Mouse (Mus musculus) intestine, embryonic 15.5 days (tissue): ENCODE measurements around the gene Sac3d1. TPM values are rescaled to one million over a fixed set of nuclear protein-coding genes. Genes with fewer than 3 reads are reported as not detected.
A peak's percentile ranks its signal among the peaks of the same experiment; 100 is the strongest.
"Not testable (repeated sequence)": the region's sequence is repeated elsewhere in the genome, so short reads cannot be mapped to it uniquely, and the experiment has no call there.

ENCODE experiments used
- ATAC-seq: fragments of 200-750 bp; cut with Nextera tagmentation; 2 replicates; pipeline ENCODE4 v1.8.0; 2017; ENCODE audit warnings: moderate TSS enrichment, moderate library complexity
- H3K27ac ChIP-seq: fragments of 300-500 bp; sonication (generic); 2 replicates; pipeline ENCODE4 v1.5.1; 2015; ENCODE audit warnings: mild to moderate bottlenecking, inconsistent platforms
- H3K27me3 ChIP-seq: fragments of 300-500 bp; sonication (generic); replicated peaks from 2 replicates; pipeline ENCODE4 v1.6.1; 2015; ENCODE audit warnings: inconsistent platforms
- H3K36me3 ChIP-seq: fragments of 300-500 bp; sonication (generic); 2 replicates; pipeline ENCODE4 v1.6.1; 2015; ENCODE audit warnings: inconsistent platforms
- H3K4me1 ChIP-seq: fragments of 300-500 bp; sonication (generic); replicated peaks from 2 replicates; pipeline ENCODE4 v1.6.1; 2015; ENCODE audit warnings: inconsistent platforms
- H3K4me2 ChIP-seq: fragments of 300-500 bp; sonication (generic); replicated peaks from 2 replicates; pipeline ENCODE4 v1.6.1; 2015; ENCODE audit warnings: mild to moderate bottlenecking, inconsistent platforms
- H3K4me3 ChIP-seq: fragments of 300-500 bp; sonication (generic); replicated peaks from 2 replicates; pipeline ENCODE4 v1.5.1; 2015; ENCODE audit warnings: inconsistent platforms
- H3K9ac ChIP-seq: fragments of 300-500 bp; sonication (generic); 2 replicates; pipeline ENCODE4 v1.6.1; 2015; ENCODE audit warnings: inconsistent platforms
- H3K9me3 ChIP-seq: fragments of 300-500 bp; sonication (generic); 2 replicates; pipeline ENCODE4 v1.6.1; 2016; ENCODE audit warnings: inconsistent platforms
- WGBS: fragments of 180-500 bp; shearing (Covaris S2); methylation state at CpG from one replicate; pipeline ENCODE4 v1.1.7; 2015; 5-methylcytosine and 5-hydroxymethylcytosine counted together
- polyA plus RNA-seq: library from polyadenylated mRNA; unstranded; fragments of >200 nt; fragmentation: Nextera tagmentation; extraction: Ambion mirVana; gene quantifications from 2 replicates; pipeline ENCODE4 v1.2.1, GENCODE M21; 2015

The Sac3d1 gene
- polyA plus RNA-seq, 1 experiment from 2014 or later = 44.7 TPM

DNA sequence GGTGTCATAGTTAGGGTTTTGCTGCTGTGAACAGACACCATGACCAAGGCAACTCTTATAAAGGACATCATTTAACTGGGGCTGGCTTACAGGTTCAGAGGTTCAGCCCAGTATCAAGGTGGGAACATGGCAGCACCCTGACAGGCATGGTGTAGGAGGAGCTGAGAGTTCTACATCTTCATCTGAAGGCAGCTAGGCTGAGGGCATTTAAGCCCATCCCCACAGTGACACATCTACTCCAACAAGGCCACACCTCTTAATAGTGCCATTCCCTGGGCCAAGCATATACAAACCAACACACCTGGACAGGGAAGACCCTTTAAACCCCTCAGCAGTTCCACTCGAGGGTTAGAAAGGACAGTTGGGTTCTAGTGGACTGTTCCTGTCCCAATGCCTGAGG lies 14.7 kb upstream of the Sac3d1 start:
- 50% methylated on average over 1 of the region's 1 CpGs for WGBS
- H3K9me3 ChIP-seq, H3K4me1 ChIP-seq, ATAC-seq, H3K36me3 ChIP-seq, H3K27ac ChIP-seq, H3K9ac ChIP-seq, H3K27me3 ChIP-seq, H3K4me3 ChIP-seq, H3K4me2 ChIP-seq: not testable (repeated sequence)

DNA sequence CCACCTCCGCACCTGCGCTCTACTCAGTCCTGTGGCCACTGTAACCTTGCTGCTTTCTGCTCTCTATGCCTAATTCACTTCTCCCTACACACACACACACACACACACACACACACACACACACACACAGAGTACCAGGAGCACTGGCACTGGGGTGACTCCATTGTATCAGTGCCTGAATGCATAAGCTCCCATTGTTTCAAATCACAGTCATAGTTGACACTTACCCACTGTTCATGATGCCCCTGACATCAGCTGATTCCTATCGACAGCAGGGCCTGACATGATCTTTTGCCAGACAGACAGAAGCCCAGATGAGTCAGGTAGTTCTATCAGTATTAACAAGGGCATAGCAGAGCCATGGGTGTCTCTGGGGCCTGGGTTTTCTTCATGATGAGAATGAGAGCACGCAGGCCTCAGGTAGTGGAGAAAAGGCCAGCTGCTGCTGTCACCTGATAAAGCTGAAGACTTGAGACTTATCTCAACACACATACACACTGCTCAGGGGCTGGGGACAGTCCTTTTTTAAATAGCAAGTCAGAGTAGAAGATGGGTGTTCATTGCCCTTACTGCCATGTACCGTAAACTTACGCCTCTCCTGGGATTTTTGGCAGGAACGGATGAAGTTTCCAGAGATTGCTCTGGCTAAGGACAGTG lies 13.8 kb upstream of the Sac3d1 start:
- H3K9me3 ChIP-seq = no peaks in the 10 kb centered on the region
- no peak overlapping the region for H3K4me2 ChIP-seq
- H3K4me3 ChIP-seq = no peak overlapping the region
- ATAC-seq = no peak
- WGBS = 86% methylated on average over 7 of the region's 7 CpGs
- H3K27ac ChIP-seq = no peak overlapping the region
- H3K4me1 ChIP-seq = no peaks in the 10 kb centered on the region
- H3K27me3 ChIP-seq = no peaks in the 10 kb centered on the region
- H3K36me3 ChIP-seq = no peaks in the 10 kb centered on the region
- no peak overlapping the region for H3K9ac ChIP-seq

DNA sequence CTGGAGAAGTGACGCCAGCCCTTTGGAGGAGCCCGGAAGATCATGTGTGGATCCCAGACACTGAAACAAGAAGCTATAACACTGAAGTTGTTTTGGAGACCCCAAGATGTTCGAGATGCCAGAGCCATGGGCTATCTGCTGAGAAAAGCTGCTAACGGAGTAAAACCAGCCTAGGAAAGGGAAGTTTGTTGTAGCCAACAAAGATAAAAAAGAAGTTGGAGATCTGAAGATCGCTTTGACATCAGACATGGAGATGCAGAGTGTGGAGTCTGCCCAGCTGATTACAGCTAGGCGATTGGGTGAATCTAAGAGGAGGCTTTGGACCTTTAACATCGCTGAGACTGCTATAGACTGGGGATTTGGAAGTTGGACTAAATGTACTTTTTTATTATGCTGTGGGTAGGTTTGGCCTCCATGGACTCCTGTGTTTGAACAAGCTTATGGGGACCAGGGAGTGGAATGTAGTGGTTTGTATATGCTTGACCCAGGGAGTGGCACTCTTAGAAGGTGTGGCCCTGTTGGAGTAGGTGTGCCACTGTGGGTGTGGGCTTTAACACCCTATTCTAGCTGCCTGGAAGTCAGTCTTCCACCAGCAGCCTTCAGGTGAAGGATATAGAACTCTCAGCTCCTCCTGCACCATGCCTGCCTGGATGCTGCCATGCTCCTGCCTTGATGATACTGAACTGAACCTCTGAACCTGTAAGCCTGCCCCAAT lies 12.1 kb upstream of the Sac3d1 start:
- not testable (repeated sequence) for ATAC-seq

DNA sequence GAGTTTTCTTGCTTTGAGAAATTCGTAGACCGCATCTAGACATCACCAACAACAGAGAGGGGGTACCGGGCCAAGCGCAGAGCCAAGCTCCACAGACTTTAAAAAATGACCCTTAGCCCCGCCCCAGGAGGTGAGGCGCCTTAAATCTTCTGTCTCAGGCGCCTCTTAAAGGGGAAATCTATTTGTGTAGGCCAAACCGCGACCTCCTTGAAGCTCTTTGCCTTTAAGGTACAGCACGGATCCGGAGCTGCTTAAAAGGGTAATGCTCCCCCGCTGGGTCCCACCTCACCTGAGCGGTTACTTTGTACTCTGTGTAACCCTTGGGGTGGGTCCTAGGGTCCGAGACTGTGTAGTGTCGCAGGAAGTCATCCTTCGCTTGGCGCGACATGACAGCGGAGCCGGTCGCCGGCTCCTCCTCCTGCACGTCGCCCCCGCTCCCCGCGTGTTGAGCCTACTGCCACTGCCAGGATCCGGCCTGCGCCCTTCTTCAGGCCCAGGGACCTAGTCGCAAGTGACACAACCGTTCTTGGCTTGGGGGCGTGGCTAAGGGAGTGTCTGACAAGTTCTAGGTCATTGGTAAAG lies 9.4 kb upstream of the Sac3d1 start, which contains the start of gene Snx15:
Gene Snx15 (minus strand): TSS at position 545 of the 582 bp plus-strand sequence.
- Histone ChIP-seq H3K4me3 (peak within 1 kb of the TSS; percentile 53), H3K4me1 (0 out of 2 replicates have a peak, but pooled peaks cover 4% of the 10 kb centered on the region), H3K27me3 (no peaks in the 10 kb centered on the region), H3K27ac (peak within 1 kb of the TSS; percentile 93), H3K36me3 (no peaks in the 10 kb centered on the region), H3K4me2 (peak within 1 kb of the TSS; percentile 72), H3K9me3 (no peaks in the 10 kb centered on the region), H3K9ac (peak within 1 kb of the TSS; percentile 68)
- under 1% methylated on average over 32 of the region's 32 CpGs for WGBS
- ATAC-seq = peak; percentile 96

More for the DNA sequence above, 12.1 kb upstream of the Sac3d1 start:
- H3K36me3 ChIP-seq, H3K27me3 ChIP-seq, H3K9me3 ChIP-seq, H3K27ac ChIP-seq, H3K9ac ChIP-seq, H3K4me1 ChIP-seq, H3K4me3 ChIP-seq, H3K4me2 ChIP-seq: not testable (repeated sequence)
- WGBS = 74% methylated on average over 7 of the region's 7 CpGs

DNA sequence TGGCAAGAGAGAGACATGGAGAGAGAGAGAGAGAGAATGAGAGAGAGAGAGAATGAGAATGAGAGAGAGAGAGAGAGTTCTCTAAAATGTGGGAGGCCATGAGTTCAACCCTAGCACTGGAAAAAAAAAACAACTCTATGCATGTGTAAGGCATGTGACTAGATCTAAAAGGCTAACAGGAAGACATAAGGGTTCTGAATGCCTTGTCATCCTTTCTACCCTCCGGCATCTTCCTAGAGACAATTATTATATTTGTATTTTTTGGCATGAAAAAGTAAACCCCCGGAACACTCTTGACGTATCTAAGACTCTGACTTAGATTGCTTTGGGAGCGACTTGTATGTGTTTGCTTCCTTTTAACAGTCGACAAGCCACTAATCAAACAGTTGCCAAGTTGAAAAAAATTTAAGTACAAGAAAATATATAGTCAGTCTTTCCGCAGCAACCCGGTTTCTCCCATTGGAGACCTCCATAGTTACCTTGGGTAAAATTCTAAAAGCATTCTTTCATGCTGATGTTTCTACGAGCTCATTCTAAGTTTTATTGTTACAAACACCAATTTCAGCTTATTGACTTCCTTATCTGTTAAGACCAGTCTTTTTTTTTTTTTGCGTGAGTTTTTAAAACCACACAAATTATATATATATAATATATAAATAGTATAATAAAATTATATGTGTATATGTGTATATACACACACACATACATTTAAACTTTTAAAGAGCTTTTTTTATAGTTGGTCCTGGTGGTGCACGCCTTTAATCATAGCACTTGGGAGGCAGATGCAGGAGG lies 8.5 kb upstream of the Sac3d1 start:
- no peaks in the 10 kb centered on the region for H3K27me3 ChIP-seq
- H3K27ac ChIP-seq = peak overlapping the region; percentile 93; the same call in 1 of the 2 replicates
- 65% methylated on average over 10 of the region's 10 CpGs for WGBS
- no peak for ATAC-seq
- 0 out of 2 replicates have a peak overlapping the region, but pooled peaks have one; percentile 68 for H3K9ac ChIP-seq
- peak overlapping the region; percentile 53 for H3K4me3 ChIP-seq
- no peaks in the 10 kb centered on the region for H3K9me3 ChIP-seq
- peak overlapping the region; percentile 72 for H3K4me2 ChIP-seq
- no peaks in the 10 kb centered on the region for H3K36me3 ChIP-seq
- peaks cover 4% of the 10 kb centered on the region; the same call in 1 of the 2 replicates for H3K4me1 ChIP-seq

DNA sequence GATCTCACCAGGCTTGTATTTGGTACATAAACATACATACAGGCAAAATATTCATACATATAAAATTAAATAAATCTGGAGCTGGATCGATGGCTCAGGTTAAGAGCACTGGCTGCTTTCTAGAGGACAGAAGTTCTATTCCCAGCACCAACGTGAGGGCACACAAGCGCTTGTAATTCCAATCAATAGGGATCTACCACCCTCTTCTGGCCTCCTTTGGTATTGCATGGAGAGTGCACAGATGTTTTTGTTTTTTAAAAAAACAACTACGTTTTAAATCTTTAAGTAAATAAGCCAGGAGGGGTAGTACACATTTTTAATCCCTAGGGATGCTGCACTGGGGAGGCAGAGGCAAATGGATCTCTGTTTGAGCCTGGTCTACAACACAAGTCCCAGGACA lies 7.8 kb upstream of the Sac3d1 start:
- no peaks in the 10 kb centered on the region for H3K9me3 ChIP-seq
- peaks cover 10% of the 10 kb centered on the region; the same call in 1 of the 2 replicates for H3K4me1 ChIP-seq
- WGBS = 30% methylated on average over 4 of the region's 4 CpGs
- H3K27me3 ChIP-seq = no peaks in the 10 kb centered on the region
- H3K4me3 ChIP-seq = no peak overlapping the region
- no peak overlapping the region for H3K27ac ChIP-seq
- H3K9ac ChIP-seq = no peak overlapping the region
- no peak for ATAC-seq
- no peak overlapping the region for H3K4me2 ChIP-seq
- H3K36me3 ChIP-seq = no peaks in the 10 kb centered on the region

DNA sequence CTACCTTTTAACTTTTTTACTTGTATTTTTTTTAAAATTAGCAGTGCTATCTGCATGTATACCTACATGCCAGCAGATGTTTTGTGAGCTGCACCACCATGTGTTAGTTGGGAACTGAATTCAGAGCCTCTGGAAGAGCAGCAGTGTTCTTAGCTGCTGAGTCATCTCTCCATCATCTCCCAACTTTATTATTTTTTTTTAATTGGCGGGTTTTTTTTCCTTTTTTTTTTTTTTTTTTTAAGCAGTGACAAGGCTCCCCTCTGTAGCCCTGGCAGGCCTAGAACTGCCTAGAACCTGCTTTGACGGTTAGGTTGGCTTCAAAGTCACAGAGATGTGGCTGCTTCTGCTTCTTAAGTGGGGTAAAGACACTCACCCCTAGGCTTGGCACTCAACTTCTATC lies 6.4 kb upstream of the Sac3d1 start:
- H3K9ac ChIP-seq = no peak overlapping the region
- no peaks in the 10 kb centered on the region for H3K9me3 ChIP-seq
- no peak overlapping the region for H3K27ac ChIP-seq
- WGBS = 73% methylated on average over 2 of the region's 2 CpGs
- H3K4me3 ChIP-seq = no peak overlapping the region
- peaks cover 18% of the 10 kb centered on the region for H3K4me1 ChIP-seq
- no peaks in the 10 kb centered on the region for H3K27me3 ChIP-seq
- H3K36me3 ChIP-seq = 0 out of 2 replicates have a peak, but pooled peaks cover 3% of the 10 kb centered on the region
- ATAC-seq = no peak
- no peak overlapping the region for H3K4me2 ChIP-seq

DNA sequence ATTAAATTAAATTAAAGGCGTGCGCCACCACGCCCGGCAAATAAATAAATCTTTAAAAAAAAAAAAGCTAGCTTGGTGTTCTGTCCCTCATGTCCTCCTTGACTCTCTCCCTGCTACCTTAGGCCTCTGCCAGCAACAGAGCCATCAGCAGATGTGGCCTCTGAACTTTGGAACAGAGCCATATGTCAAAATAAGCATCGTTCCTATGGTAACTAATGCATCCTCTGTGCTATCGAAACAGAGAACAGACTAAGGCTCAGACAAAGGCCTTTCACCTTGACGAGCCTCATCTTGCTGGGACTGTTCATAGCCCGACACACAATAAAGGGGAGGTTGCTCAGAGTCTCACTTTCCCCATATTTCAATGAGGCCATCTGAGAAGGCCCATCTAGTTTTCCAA lies 4.9 kb upstream of the Sac3d1 start:
- no peak for ATAC-seq
- Histone ChIP-seq H3K9ac (no peak overlapping the region), H3K27ac (no peak overlapping the region), H3K4me2 (no peak overlapping the region), H3K27me3 (no peaks in the 10 kb centered on the region), H3K4me1 (peaks cover 22% of the 10 kb centered on the region), H3K36me3 (0 out of 2 replicates have a peak, but pooled peaks cover 3% of the 10 kb centered on the region), H3K4me3 (no peak overlapping the region), H3K9me3 (no peaks in the 10 kb centered on the region)
- 59% methylated on average over 8 of the region's 8 CpGs for WGBS

DNA sequence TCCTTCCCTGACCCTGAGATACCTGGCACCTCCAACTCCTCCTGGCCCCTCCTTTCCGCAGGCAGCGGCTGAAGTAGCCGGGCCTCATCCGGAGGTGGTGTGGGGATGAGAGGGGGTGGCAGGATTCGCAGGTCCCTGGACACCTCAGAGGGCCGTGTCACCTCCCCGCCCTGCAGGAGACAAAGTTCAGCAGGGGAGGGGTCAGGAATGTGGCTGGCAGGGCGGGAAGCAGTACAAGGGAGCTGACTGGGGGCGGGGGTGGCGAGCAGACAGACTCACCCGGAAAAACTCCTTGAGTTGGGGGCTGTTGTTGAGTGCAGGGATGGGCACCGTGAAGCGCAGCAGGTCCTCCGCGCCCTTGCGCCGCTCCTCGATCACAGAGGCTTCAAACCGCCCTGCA lies 3.3 kb upstream of the Sac3d1 start:
- H3K4me3 ChIP-seq = peak overlapping the region; percentile 10; the same call in 1 of the 2 replicates
- ATAC-seq = peak; percentile 26
- peak overlapping the region; percentile 30; the same call in 1 of the 2 replicates for H3K9ac ChIP-seq
- H3K36me3 ChIP-seq = 0 out of 2 replicates have a peak, but pooled peaks cover 3% of the 10 kb centered on the region
- H3K4me2 ChIP-seq = peak overlapping the region; percentile 49
- H3K27me3 ChIP-seq = no peaks in the 10 kb centered on the region
- peak overlapping the region; percentile 41 for H3K27ac ChIP-seq
- H3K4me1 ChIP-seq = peaks cover 32% of the 10 kb centered on the region
- WGBS = 29% methylated on average over 19 of the region's 19 CpGs
- no peaks in the 10 kb centered on the region for H3K9me3 ChIP-seq

DNA sequence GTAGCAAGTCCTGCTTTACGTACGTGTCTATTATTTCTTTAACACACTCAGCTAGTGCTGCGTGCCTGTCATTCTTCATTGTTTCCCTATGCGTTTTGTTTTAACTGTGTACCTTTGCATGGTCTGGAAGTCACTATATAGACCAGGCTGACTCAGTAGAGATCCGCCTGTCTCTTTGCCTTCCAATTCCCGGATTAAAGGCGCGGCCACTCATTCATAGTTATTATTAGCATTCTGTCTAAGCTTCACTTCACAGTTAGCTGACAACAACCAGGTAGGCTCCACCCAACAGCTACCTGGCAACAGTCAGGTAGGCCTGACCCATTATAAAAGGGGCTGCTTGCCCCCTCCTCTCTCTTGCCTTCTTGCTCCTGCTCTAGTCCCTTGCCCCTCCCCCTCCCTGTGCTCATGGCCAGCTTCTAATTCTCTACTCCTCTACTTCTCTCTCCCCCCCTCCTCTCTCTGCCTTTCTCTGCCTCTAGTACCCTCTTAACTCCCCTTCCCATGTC lies 281 bp upstream of the Sac3d1 start:
- WGBS = under 1% methylated on average over 8 of the region's 8 CpGs
- Histone ChIP-seq H3K27me3 (no peaks in the 10 kb centered on the region), H3K4me3 (peak overlapping the region; percentile 94), H3K4me2 (peak overlapping the region; percentile 88), H3K27ac (peak overlapping the region; percentile 99), H3K9ac (peak overlapping the region; percentile 5), H3K36me3 (peaks cover 22% of the 10 kb centered on the region), H3K4me1 (peaks cover 38% of the 10 kb centered on the region), H3K9me3 (no peaks in the 10 kb centered on the region)
- ATAC-seq = peak; percentile 21

DNA sequence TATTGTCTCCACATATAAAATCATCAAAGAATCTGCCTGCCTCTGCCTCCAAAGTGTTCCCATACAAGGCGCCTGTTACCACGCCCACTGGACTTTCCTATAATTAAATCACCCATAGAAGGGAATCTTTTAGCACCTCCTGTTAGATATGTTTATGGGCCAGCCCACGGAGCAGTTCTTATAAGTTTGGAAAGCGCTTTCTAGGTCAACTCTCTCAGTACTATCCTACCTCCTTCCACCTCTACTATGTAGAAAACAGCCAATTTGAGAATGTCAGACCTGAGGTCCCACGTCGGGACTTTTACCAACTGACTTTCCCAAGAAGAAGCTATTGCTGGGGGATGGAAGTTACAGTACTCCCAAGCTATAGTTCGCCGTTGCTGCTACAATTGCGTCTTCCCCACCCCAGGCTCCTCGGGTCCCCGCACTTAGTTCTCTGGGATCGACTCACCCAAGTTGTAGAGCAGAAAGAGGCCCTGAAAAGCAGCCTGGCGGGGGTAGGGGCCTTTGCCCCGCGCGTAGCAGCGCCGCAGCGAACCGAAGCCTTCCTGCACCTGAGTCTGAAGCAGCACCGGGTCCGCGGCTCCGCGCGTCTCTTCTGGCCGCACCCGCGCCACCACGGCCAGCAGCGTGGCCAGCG lies 984 bp downstream of the Sac3d1 start:
- H3K36me3 ChIP-seq = peaks cover 22% of the 10 kb centered on the region
- no peaks in the 10 kb centered on the region for H3K27me3 ChIP-seq
- H3K9ac ChIP-seq = peak overlapping the region; percentile 87
- peak overlapping the region; percentile 99 for H3K27ac ChIP-seq
- H3K9me3 ChIP-seq = no peaks in the 10 kb centered on the region
- H3K4me3 ChIP-seq = peak overlapping the region; percentile 94
- H3K4me2 ChIP-seq = peak overlapping the region; percentile 88
- WGBS = 5% methylated on average over 32 of the region's 32 CpGs
- no peak for ATAC-seq
- H3K4me1 ChIP-seq = peaks cover 34% of the 10 kb centered on the region
